Mouse (Mus musculus) heart, embryonic 12.5 days (tissue): ENCODE results near the gene Rab42. TPM values are rescaled to one million over a fixed set of nuclear protein-coding genes. Genes with fewer than 3 reads are reported as not detected.
A peak's percentile ranks its signal among the peaks of the same experiment; 100 is the strongest.
"Not testable (repeated sequence)": the region's sequence is repeated elsewhere in the genome, so short reads cannot be mapped to it uniquely, and the experiment has no call there.

ENCODE experiments used
- ATAC-seq: fragments of 200-750 bp; cut with Nextera tagmentation; 2 replicates; pipeline ENCODE4 v1.8.0; 2017; ENCODE audit warnings: moderate TSS enrichment, moderate library complexity; ENCODE audit not compliant: insufficient number of reproducible peaks, low FRiP score
- H3K27ac ChIP-seq: fragments of 300-500 bp; sonication (generic); 2 replicates; pipeline ENCODE4 v1.5.1; 2016; ENCODE audit warnings: mild to moderate bottlenecking, moderate library complexity; ENCODE audit not compliant: poor library complexity, severe bottlenecking
- H3K27me3 ChIP-seq: fragments of 300-500 bp; sonication (generic); replicated peaks from 2 replicates; pipeline ENCODE4 v1.6.1; 2016; ENCODE audit warnings: mild to moderate bottlenecking, moderate library complexity
- H3K36me3 ChIP-seq: fragments of 300-500 bp; sonication (generic); 2 replicates; pipeline ENCODE4 v1.6.1; 2016; ENCODE audit warnings: mild to moderate bottlenecking, moderate library complexity
- H3K4me1 ChIP-seq: fragments of 300-500 bp; sonication (generic); replicated peaks from 2 replicates; pipeline ENCODE4 v1.6.1; 2016; ENCODE audit warnings: mild to moderate bottlenecking
- H3K4me2 ChIP-seq: fragments of 300-500 bp; sonication (generic); 2 replicates; pipeline ENCODE4 v1.6.1; 2016; ENCODE audit warnings: mild to moderate bottlenecking, moderate library complexity
- H3K4me3 ChIP-seq: fragments of 300-500 bp; sonication (generic); 2 replicates; pipeline ENCODE4 v1.5.1; 2016; ENCODE audit warnings: mild to moderate bottlenecking
- H3K9ac ChIP-seq: fragments of 300-500 bp; sonication (generic); 2 replicates; pipeline ENCODE4 v1.6.1; 2016; ENCODE audit warnings: mild to moderate bottlenecking, moderate library complexity
- H3K9me3 ChIP-seq: fragments of 300-500 bp; sonication (generic); replicated peaks from 2 replicates; pipeline ENCODE4 v1.6.1; 2016; ENCODE audit warnings: mild to moderate bottlenecking, moderate library complexity
- WGBS: fragments of 180-500 bp; shearing (Covaris S2); methylation state at CpG from one replicate; pipeline ENCODE4 v1.1.7; 2016; 5-methylcytosine and 5-hydroxymethylcytosine counted together
- polyA plus RNA-seq: library from polyadenylated mRNA; unstranded; fragments of >200 nt; fragmentation: Nextera tagmentation; extraction: Ambion mirVana; gene quantifications from 2 replicates; pipeline ENCODE4 v1.2.1, GENCODE M21; 2016

Gene Rab42
- polyA plus RNA-seq, 1 experiment from 2014 or later, result 1.1 TPM

- H3K4me3 ChIP-seq, result no peak overlapping the region
- WGBS, result 89% methylated on average over 1 of the region's 1 CpGs
- H3K27me3 ChIP-seq, result no peaks in the 10 kb centered on the region
- H3K36me3 ChIP-seq, result no peaks in the 10 kb centered on the region
- no peak overlapping the region for H3K27ac ChIP-seq
- H3K4me1 ChIP-seq, result peaks cover 15% of the 10 kb centered on the region
- no peak overlapping the region for H3K9ac ChIP-seq
- no peaks in the 10 kb centered on the region for H3K9me3 ChIP-seq
- ATAC-seq, result no peak
- no peak overlapping the region for H3K4me2 ChIP-seq
Measured at GRCm38 (mm10) chr4:132299849-132300248, 3.3 kb downstream of the Rab42 start.

- ATAC-seq, result no peak
- peaks cover 25% of the 10 kb centered on the region for H3K36me3 ChIP-seq
- WGBS, result 47% methylated on average over 8 of the region's 8 CpGs
Measured at GRCm38 (mm10) chr4:132295696-132296390, 7.3 kb downstream of the Rab42 start.

DNA sequence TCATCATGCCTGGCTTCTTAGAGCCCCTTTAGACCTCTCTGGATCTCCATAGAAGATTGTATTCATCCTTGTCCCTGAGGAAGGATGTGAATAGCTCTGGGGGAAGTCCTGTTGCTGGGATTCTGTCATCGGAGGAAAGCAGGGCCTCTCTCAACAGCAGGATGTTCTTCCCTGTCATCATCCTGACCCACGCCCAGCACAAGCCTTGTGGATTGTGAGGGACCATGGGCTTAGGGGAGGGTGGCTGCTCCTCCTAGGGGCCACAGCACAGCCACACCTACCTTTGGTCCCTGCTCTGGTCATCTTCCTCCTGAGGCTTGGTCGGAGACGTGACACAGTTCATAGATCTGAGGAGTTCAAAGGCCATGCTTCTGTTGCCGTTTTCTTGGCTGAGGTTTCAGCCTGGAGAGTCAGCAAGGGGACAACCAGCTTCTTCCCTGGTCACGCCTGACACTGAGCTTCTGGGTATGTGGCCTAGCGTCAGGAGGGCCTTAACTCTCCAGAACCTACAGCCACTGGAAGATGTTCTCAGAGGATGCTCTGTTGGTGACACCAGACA is 9.4 kb downstream of the Rab42 start:
- no peak overlapping the region for H3K9ac ChIP-seq
- no peaks in the 10 kb centered on the region for H3K4me1 ChIP-seq
- no peak overlapping the region for H3K4me3 ChIP-seq
- 77% methylated on average over 7 of the region's 7 CpGs for WGBS
- H3K9me3 ChIP-seq, result 0 out of 2 replicates have a peak, but pooled peaks cover 4% of the 10 kb centered on the region
- H3K4me2 ChIP-seq, result no peak overlapping the region
- ATAC-seq, result no peak
- no peaks in the 10 kb centered on the region for H3K27me3 ChIP-seq
- H3K27ac ChIP-seq, result no peak overlapping the region
- H3K36me3 ChIP-seq, result peaks cover 38% of the 10 kb centered on the region

More at GRCm38 (mm10) chr4:132295696-132296390, 7.3 kb downstream of the Rab42 start:
- no peaks in the 10 kb centered on the region for H3K27me3 ChIP-seq
- H3K4me3 ChIP-seq, result no peak overlapping the region
- H3K9ac ChIP-seq, result no peak overlapping the region
- no peak overlapping the region for H3K27ac ChIP-seq
- no peaks in the 10 kb centered on the region for H3K4me1 ChIP-seq
- 0 out of 2 replicates have a peak, but pooled peaks cover 4% of the 10 kb centered on the region for H3K9me3 ChIP-seq
- H3K4me2 ChIP-seq, result no peak overlapping the region

- Histone ChIP-seq H3K4me3 (no peak overlapping the region), H3K36me3 (peaks cover 38% of the 10 kb centered on the region), H3K27me3 (no peaks in the 10 kb centered on the region), H3K9me3 (0 out of 2 replicates have a peak, but pooled peaks cover 4% of the 10 kb centered on the region), H3K27ac (no peak overlapping the region), H3K4me2 (no peak overlapping the region), H3K9ac (no peak overlapping the region), H3K4me1 (no peaks in the 10 kb centered on the region)
- WGBS, result 37% methylated on average over 4 of the region's 4 CpGs
- no peak for ATAC-seq
Measured at GRCm38 (mm10) chr4:132292988-132293387, 10.2 kb downstream of the Rab42 start.

GRCm38 (mm10) chr4:132291624-132292335 is 11.4 kb downstream of the Rab42 start:
- Histone ChIP-seq H3K27ac (no peak overlapping the region), H3K9ac (no peak overlapping the region), H3K4me2 (no peak overlapping the region), H3K36me3 (peaks cover 43% of the 10 kb centered on the region), H3K27me3 (no peaks in the 10 kb centered on the region), H3K4me3 (no peak overlapping the region), H3K4me1 (no peaks in the 10 kb centered on the region), H3K9me3 (0 out of 2 replicates have a peak, but pooled peaks cover 4% of the 10 kb centered on the region)
- ATAC-seq, result no peak
- WGBS, result 82% methylated on average over 12 of the region's 12 CpGs

GRCm38 (mm10) chr4:132291056-132291455 is 12.1 kb downstream of the Rab42 start:
- no peaks in the 10 kb centered on the region for H3K27me3 ChIP-seq
- H3K27ac ChIP-seq, result no peak overlapping the region
- no peak overlapping the region for H3K4me3 ChIP-seq
- no peaks in the 10 kb centered on the region for H3K4me1 ChIP-seq
- 89% methylated on average over 4 of the region's 4 CpGs for WGBS
- H3K9me3 ChIP-seq, result 0 out of 2 replicates have a peak, but pooled peaks cover 4% of the 10 kb centered on the region
- H3K4me2 ChIP-seq, result no peak overlapping the region
- no peak for ATAC-seq
- H3K36me3 ChIP-seq, result peaks cover 49% of the 10 kb centered on the region
- H3K9ac ChIP-seq, result no peak overlapping the region

- H3K4me3 ChIP-seq, H3K4me1 ChIP-seq, H3K27ac ChIP-seq, H3K9ac ChIP-seq, H3K9me3 ChIP-seq, ATAC-seq, H3K4me2 ChIP-seq, H3K27me3 ChIP-seq: not testable (repeated sequence)
- WGBS, result 72% methylated on average over 5 of the region's 5 CpGs
- peaks cover 61% of the 10 kb centered on the region for H3K36me3 ChIP-seq
Measured at GRCm38 (mm10) chr4:132288840-132289239, 14.3 kb downstream of the Rab42 start.

- H3K4me2 ChIP-seq, result peak overlapping the region; percentile 42
- H3K9me3 ChIP-seq, result no peaks in the 10 kb centered on the region
- WGBS, result 81% methylated on average over 3 of the region's 3 CpGs
- H3K36me3 ChIP-seq, result peaks cover 5% of the 10 kb centered on the region; the same call in 1 of the 2 replicates
- H3K4me1 ChIP-seq, result peaks cover 8% of the 10 kb centered on the region; the same call in 1 of the 2 replicates
- no peak for ATAC-seq
- no peak overlapping the region for H3K4me3 ChIP-seq
- H3K9ac ChIP-seq, result peak overlapping the region; percentile 46; the same call in 1 of the 2 replicates
- no peak overlapping the region for H3K27ac ChIP-seq
- no peaks in the 10 kb centered on the region for H3K27me3 ChIP-seq
Measured at GRCm38 (mm10) chr4:132275949-132276348, 27.2 kb downstream of the Rab42 start.

DNA sequence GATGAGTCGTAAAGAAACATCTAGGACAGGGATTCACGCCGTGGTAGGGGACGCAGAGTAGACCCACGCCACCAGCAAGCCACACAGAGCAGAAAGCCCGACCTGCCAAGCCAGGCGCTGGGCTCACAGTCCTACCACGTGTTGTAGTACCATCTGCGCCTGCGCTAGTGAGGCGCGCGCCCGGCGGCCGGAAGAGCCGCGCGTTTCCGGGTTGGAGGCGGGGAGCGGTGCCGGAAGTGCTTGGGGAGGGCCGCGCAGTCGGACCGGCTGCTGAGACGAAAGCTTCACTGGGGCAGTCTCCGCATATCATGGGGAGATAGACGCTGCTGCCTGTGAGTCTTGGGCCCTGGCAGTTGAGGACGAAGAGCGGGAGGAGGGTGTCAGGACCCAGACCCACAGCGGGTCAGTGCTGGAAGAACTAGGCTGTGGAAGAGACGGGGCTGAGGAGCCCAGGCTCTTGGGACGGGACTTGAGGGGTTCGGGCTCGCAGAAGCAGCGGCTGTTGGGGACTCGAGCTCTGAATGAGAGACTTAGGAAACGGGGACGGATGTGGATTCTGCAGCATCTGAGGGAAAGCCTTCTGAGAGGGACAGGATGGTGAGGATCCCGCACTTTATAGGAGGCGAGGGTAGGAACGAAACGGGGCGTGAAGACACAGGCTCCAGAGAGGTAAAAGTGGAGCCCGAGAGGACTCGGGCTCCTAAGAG is 28.9 kb downstream of the Rab42 start, which contains the start of gene Taf12:
TSS of gene Taf12 (plus strand) at position 220 of the 707 bp plus-strand sequence.
- peak within 1 kb of the TSS; percentile 88 for H3K4me2 ChIP-seq
- WGBS, result under 1% methylated on average over 48 of the region's 48 CpGs

DNA sequence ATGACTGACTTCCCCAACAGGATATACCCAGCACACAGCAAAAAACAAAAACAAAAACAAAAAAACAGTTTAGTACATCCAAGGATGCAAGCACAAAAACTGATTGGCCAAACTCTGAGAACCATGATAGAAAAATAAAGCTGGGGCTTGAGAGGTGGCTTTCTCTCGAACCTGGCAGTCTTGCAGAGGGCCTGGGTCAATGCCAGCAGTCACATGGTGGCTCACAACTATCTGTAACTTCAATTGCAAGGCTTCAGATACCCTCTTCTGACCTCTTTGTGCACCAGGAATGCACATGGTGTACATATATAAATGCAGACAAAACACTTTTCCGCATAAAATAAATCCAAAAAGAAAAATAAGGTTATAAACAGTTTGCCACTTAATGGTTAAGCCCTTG is 30.0 kb downstream of the Rab42 start:
- Histone ChIP-seq H3K9ac (no peak overlapping the region), H3K4me1 (peaks cover 8% of the 10 kb centered on the region; the same call in 1 of the 2 replicates), H3K36me3 (no peaks in the 10 kb centered on the region), H3K27me3 (no peaks in the 10 kb centered on the region), H3K4me2 (peak overlapping the region; percentile 88), H3K9me3 (no peaks in the 10 kb centered on the region), H3K4me3 (no peak overlapping the region), H3K27ac (no peak overlapping the region)
- 55% methylated on average over 2 of the region's 2 CpGs for whole genome bisulfite sequencing
- no peak for ATAC-seq

More for the DNA sequence above, 28.9 kb downstream of the Rab42 start, which contains the start of gene Taf12:
- peak within 1 kb of the TSS; percentile 92 for H3K27ac ChIP-seq
- H3K4me3 ChIP-seq, result peak within 1 kb of the TSS; percentile 79
- peak; percentile 92 for ATAC-seq
- H3K4me1 ChIP-seq, result peaks cover 8% of the 10 kb centered on the region; the same call in 1 of the 2 replicates
- no peaks in the 10 kb centered on the region for H3K9me3 ChIP-seq
- H3K27me3 ChIP-seq, result no peaks in the 10 kb centered on the region
- peak within 1 kb of the TSS; percentile 80 for H3K9ac ChIP-seq
- no peaks in the 10 kb centered on the region for H3K36me3 ChIP-seq
